13 mouse cellular contexts compared by ENCODE assay signal in genomic region chr13:36490612-36491011, GRCm38 (mm10).
A peak's percentile ranks its signal among the peaks of the same experiment; 100 is the strongest.
DNase-seq lines count a peak whose midpoint lies in the region; ATAC-seq and TF ChIP-seq lines count a peak whose summit lies in the region.
"Had no signal": no experiment of that assay in that cellular context is flagged by ENCODE, and none has a peak within 500 bp of the region (broad histone marks: within the 10 kb centered on the region; RNA-seq: fewer than 3 reads in every experiment).

No protein-coding gene starts in this region.

- no peak overlapping the region for H3K4me3 ChIP-seq in gastrocnemius, adult 2 months
- H3K4me3 ChIP-seq in kidney, embryonic 15.5 days (replicated peaks): no peak overlapping the region
- no peak overlapping the region for H3K4me3 ChIP-seq in midbrain, embryonic 10.5 days
- H3K4me3 ChIP-seq in midbrain, embryonic 13.5 days (replicated peaks): no peak overlapping the region
- no peak overlapping the region for H3K4me3 ChIP-seq in stomach, postnatal 0 days (ENCODE audit: low read depth, low read length)
- H3K4me3 ChIP-seq: embryonic facial prominence, embryonic 15.5 days; limb, embryonic 12.5 days had no signal

- H3K4me2 ChIP-seq in kidney, embryonic 15.5 days: no peak overlapping the region
- H3K4me2 ChIP-seq in midbrain, embryonic 13.5 days (replicated peaks): no peak overlapping the region
- no peak overlapping the region for H3K4me2 ChIP-seq in stomach, postnatal 0 days (replicated peaks; ENCODE audit: low read depth)
- H3K4me2 ChIP-seq: embryonic facial prominence, embryonic 15.5 days; limb, embryonic 12.5 days had no signal

- TF ChIP-seq EP300 in stomach, postnatal 0 days (optimal IDR thresholded peaks at IDR 0.05): no peak

- ATAC-seq in kidney, embryonic 15.5 days (replicated peaks; ENCODE audit: low FRiP score): no peak
- ATAC-seq in midbrain, embryonic 13.5 days: no peak
- no peak for ATAC-seq in stomach, postnatal 0 days (ENCODE audit: low FRiP score, low TSS enrichment)
- ATAC-seq: CD4-positive, CD25-positive, alpha-beta regulatory T cell, adult 4 months had no signal

- no peaks in the 10 kb centered on the region for H3K27me3 ChIP-seq in kidney, embryonic 15.5 days
- no peaks in the 10 kb centered on the region for H3K27me3 ChIP-seq in midbrain, embryonic 10.5 days (ENCODE audit: low read depth, poor library complexity, severe bottlenecking)
- H3K27me3 ChIP-seq in midbrain, embryonic 13.5 days: no peaks in the 10 kb centered on the region
- H3K27me3 ChIP-seq in stomach, postnatal 0 days (ENCODE audit: control insufficient read depth, insufficient read depth, low read length): no peaks in the 10 kb centered on the region
- H3K27me3 ChIP-seq: embryonic facial prominence, embryonic 15.5 days; limb, embryonic 12.5 days had no signal

- no peaks in the 10 kb centered on the region for H3K36me3 ChIP-seq in kidney, embryonic 15.5 days
- no peaks in the 10 kb centered on the region for H3K36me3 ChIP-seq in midbrain, embryonic 10.5 days
- no peaks in the 10 kb centered on the region for H3K36me3 ChIP-seq in midbrain, embryonic 13.5 days
- H3K36me3 ChIP-seq in stomach, postnatal 0 days (ENCODE audit: control insufficient read depth, insufficient read depth, low read length): no peaks in the 10 kb centered on the region
- H3K36me3 ChIP-seq: embryonic facial prominence, embryonic 15.5 days; limb, embryonic 12.5 days had no signal

- peak overlapping the region; percentile 8 for H3K27ac ChIP-seq in gastrocnemius, adult 2 months
- H3K27ac ChIP-seq in kidney, embryonic 15.5 days: no peak overlapping the region
- 0 out of 2 replicates have a peak overlapping the region, but pooled peaks have one; percentile 33 for H3K27ac ChIP-seq in midbrain, embryonic 10.5 days (replicated peaks)
- H3K27ac ChIP-seq in midbrain, embryonic 13.5 days: no peak overlapping the region
- no peak overlapping the region for H3K27ac ChIP-seq in stomach, postnatal 0 days (replicated peaks)
- H3K27ac ChIP-seq: embryonic facial prominence, embryonic 15.5 days; limb, embryonic 12.5 days had no signal

- DNase-seq in gastrocnemius, adult 2 months: no peak
- DNase-seq in gastrocnemius, postnatal 4 days (ENCODE audit: low spot score in 2 of 2): no peak
- DNase-seq in kidney, postnatal 10 days: peak; percentile 9
- no peak for DNase-seq in midbrain, embryonic 10.5 days (ENCODE audit: low spot score)
- no peak for DNase-seq in stomach, postnatal 0 days (ENCODE audit: low spot score)
- DNase-seq: adrenal gland, postnatal 25 days; heart, postnatal 36 days; thymus, postnatal 14 days had no signal

- no peaks in the 10 kb centered on the region for H3K9me3 ChIP-seq in kidney, embryonic 15.5 days (replicated peaks)
- no peaks in the 10 kb centered on the region for H3K9me3 ChIP-seq in midbrain, embryonic 10.5 days (replicated peaks)
- H3K9me3 ChIP-seq in midbrain, embryonic 13.5 days: no peaks in the 10 kb centered on the region
- no peaks in the 10 kb centered on the region for H3K9me3 ChIP-seq in stomach, postnatal 0 days (ENCODE audit: control insufficient read depth, low read length)
- H3K9me3 ChIP-seq: embryonic facial prominence, embryonic 15.5 days; limb, embryonic 12.5 days had no signal

- WGBS in kidney, embryonic 15.5 days: 56% methylated on average over 7 of the region's 7 CpGs
- WGBS in midbrain, embryonic 10.5 days: 71% methylated on average over 7 of the region's 7 CpGs
- 52% methylated on average over 7 of the region's 7 CpGs for WGBS in midbrain, embryonic 13.5 days
- WGBS in stomach, postnatal 0 days: 62% methylated on average over 7 of the region's 7 CpGs

- intact Hi-C loops in gastrocnemius, adult 2 months (cut with DNase I): no loop called here

- no peak for TF ChIP-seq CTCF in gastrocnemius, adult 2 months (IDR thresholded peaks at IDR 0.05)
- 0 out of 2 replicates have a peak, but pooled peaks have one; percentile 2 for TF ChIP-seq CTCF in stomach, postnatal 0 days (IDR thresholded peaks at IDR 0.05; ENCODE audit: low read depth)

- no peak overlapping the region for H3K9ac ChIP-seq in kidney, embryonic 15.5 days
- no peak overlapping the region for H3K9ac ChIP-seq in midbrain, embryonic 13.5 days (replicated peaks)
- no peak overlapping the region for H3K9ac ChIP-seq in stomach, postnatal 0 days (ENCODE audit: low read length)
- H3K9ac ChIP-seq: embryonic facial prominence, embryonic 15.5 days; limb, embryonic 12.5 days had no signal

- 0 out of 2 replicates have a peak, but pooled peaks cover 3% of the 10 kb centered on the region for H3K4me1 ChIP-seq in kidney, embryonic 15.5 days
- H3K4me1 ChIP-seq in midbrain, embryonic 10.5 days: peaks cover 12% of the 10 kb centered on the region
- peaks cover 13% of the 10 kb centered on the region; the same call in 1 of the 2 replicates for H3K4me1 ChIP-seq in midbrain, embryonic 13.5 days (replicated peaks)
- H3K4me1 ChIP-seq in stomach, postnatal 0 days (replicated peaks; ENCODE audit: control insufficient read depth, insufficient read depth): no peaks in the 10 kb centered on the region
- H3K4me1 ChIP-seq: embryonic facial prominence, embryonic 15.5 days had no signal

Comparison
In these comparisons a context has a peak if more than half of its experiments do, and no peak if none do; other contexts are left out.
1. H3K27ac ChIP-seq: peak in gastrocnemius, adult 2 months (single experiment) and midbrain, embryonic 10.5 days (single experiment); none in kidney, embryonic 15.5 days (single experiment), midbrain, embryonic 13.5 days (single experiment) and stomach, postnatal 0 days (single experiment).